In the genomic region with DNA sequence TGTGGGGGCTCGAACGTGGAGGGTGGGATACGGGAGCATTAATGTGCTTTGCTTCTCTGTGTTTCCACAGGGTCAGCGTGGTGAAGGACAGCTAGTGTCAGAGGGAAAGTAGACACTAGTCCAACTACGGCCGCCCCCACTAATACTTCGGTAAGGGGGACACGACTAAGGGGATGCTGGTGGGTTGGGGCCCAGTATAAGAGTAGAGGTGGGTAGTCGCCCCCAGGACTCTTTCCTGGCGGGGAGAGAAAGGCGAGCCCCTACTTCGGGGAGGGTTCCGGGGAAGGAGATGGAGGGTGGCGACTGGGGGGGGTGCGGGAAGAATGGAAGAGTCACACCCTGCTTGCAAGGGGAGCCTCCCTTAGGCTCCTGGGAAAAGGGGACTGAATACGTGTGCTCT, we compare ENCODE assay signal across 8 mouse cellular contexts. TPM values are rescaled to one million over a fixed set of nuclear protein-coding genes. Genes with fewer than 3 reads are reported as not detected.
DNase-seq lines count a peak whose midpoint lies in the region; ATAC-seq and TF ChIP-seq lines count a peak whose summit lies in the region.

No protein-coding gene starts in this region.

- no peaks in the 10 kb centered on the region for H3K9me3 ChIP-seq in embryonic facial prominence, embryonic 11.5 days (replicated peaks; ENCODE audit: control insufficient read depth, low read length)
- H3K9me3 ChIP-seq in liver, embryonic 11.5 days (ENCODE audit: control insufficient read depth, low read length) = no peaks in the 10 kb centered on the region

- H3K4me1 ChIP-seq in embryonic facial prominence, embryonic 11.5 days (ENCODE audit: control insufficient read depth, insufficient read depth, low read length) = no peaks in the 10 kb centered on the region
- H3K4me1 ChIP-seq in liver, embryonic 11.5 days (replicated peaks; ENCODE audit: control insufficient read depth, insufficient read depth, low read length) = no peaks in the 10 kb centered on the region
- H3K4me1 ChIP-seq in olfactory bulb, adult 2 months (ENCODE audit: control insufficient read depth, insufficient read depth, low read length) = peaks cover 13% of the 10 kb centered on the region; the same call in 1 of the 2 replicates

- DNase-seq in lung, adult 18-20 months = peak; percentile 3 to 8
- no peak for DNase-seq in lung, postnatal 25 days (ENCODE audit: low spot score)
- no peak for DNase-seq in embryonic facial prominence, embryonic 11.5 days (ENCODE audit: low spot score)
- peak; percentile 4 to 7 for DNase-seq in heart, postnatal 14 days
- DNase-seq in liver, embryonic 11.5 days (ENCODE audit: low spot score) = no peak
- DNase-seq in left cerebral cortex, adult 9 months (ENCODE audit: low spot score in 2 of 2) = no peak
- DNase-seq in urinary bladder, adult 2 months (ENCODE audit: low spot score) = no peak

- H3K4me3 ChIP-seq in embryonic facial prominence, embryonic 11.5 days (ENCODE audit: low read depth, low read length) = peak overlapping the region; percentile 53
- peak overlapping the region; percentile 65 for H3K4me3 ChIP-seq in liver, embryonic 11.5 days (ENCODE audit: low read depth, low read length)
- H3K4me3 ChIP-seq in olfactory bulb, adult 2 months (ENCODE audit: insufficient read depth, low read depth, low read length) = peak overlapping the region; percentile 54

- H3K36me3 ChIP-seq in embryonic facial prominence, embryonic 11.5 days (replicated peaks; ENCODE audit: control insufficient read depth, insufficient read depth, low read depth, low read length) = no peaks in the 10 kb centered on the region
- H3K36me3 ChIP-seq in liver, embryonic 11.5 days (ENCODE audit: control insufficient read depth, insufficient read depth, low read length) = no peaks in the 10 kb centered on the region

- intact Hi-C loops in heart, postnatal 14 days (cut with DNase I) = loop anchor here (5.0 kb wide), 1 partner anchor 55 kb away; no protein-coding TSS in a partner anchor

- no peak for ATAC-seq in embryonic facial prominence, embryonic 11.5 days (replicated peaks; ENCODE audit: insufficient number of reproducible peaks, low FRiP score, low TSS enrichment, low read depth)
- ATAC-seq in liver, embryonic 11.5 days (replicated peaks; ENCODE audit: low FRiP score) = no peak; the same call in 1 of the 2 replicates

- WGBS in embryonic facial prominence, embryonic 11.5 days = 21% methylated on average over 16 of the region's 16 CpGs
- 10% methylated on average over 16 of the region's 16 CpGs for WGBS in liver, embryonic 11.5 days
- WGBS in olfactory bulb, adult 2 months = 22% methylated on average over 16 of the region's 16 CpGs

- no peak for TF ChIP-seq CTCF in olfactory bulb, adult 2 months (IDR thresholded peaks at IDR 0.05; ENCODE audit: insufficient read depth, low read depth, low read length)

- TF ChIP-seq POLR2A in olfactory bulb, adult 2 months (IDR thresholded peaks at IDR 0.05; ENCODE audit: insufficient read depth, low read depth, low read length) = no peak

- peak overlapping the region; percentile 67 for H3K4me2 ChIP-seq in embryonic facial prominence, embryonic 11.5 days (ENCODE audit: low read depth, low read length)
- H3K4me2 ChIP-seq in liver, embryonic 11.5 days = peak overlapping the region; percentile 76

- no peak overlapping the region for H3K27ac ChIP-seq in embryonic facial prominence, embryonic 11.5 days (replicated peaks; ENCODE audit: low read depth, low read length)
- H3K27ac ChIP-seq in liver, embryonic 11.5 days (ENCODE audit: low read depth, low read length) = no peak overlapping the region
- no peak overlapping the region for H3K27ac ChIP-seq in olfactory bulb, adult 2 months (ENCODE audit: insufficient read depth, low read depth, low read length)

- H3K9ac ChIP-seq in embryonic facial prominence, embryonic 11.5 days (replicated peaks; ENCODE audit: low read length) = no peak overlapping the region
- peak overlapping the region; percentile 69 for H3K9ac ChIP-seq in liver, embryonic 11.5 days (ENCODE audit: low read depth, low read length)

- 0 out of 2 replicates have a peak, but pooled peaks cover 3% of the 10 kb centered on the region for H3K27me3 ChIP-seq in embryonic facial prominence, embryonic 11.5 days (ENCODE audit: control insufficient read depth, insufficient read depth, low read length)
- H3K27me3 ChIP-seq in liver, embryonic 11.5 days (replicated peaks; ENCODE audit: control insufficient read depth, insufficient read depth, low read length) = peaks cover 30% of the 10 kb centered on the region

RNA-seq across cellular contexts. Expression of a gene that starts 1.6 kb away (rescaled TPM):
- 3.2 and 5.0 TPM in 2 replicates for polyA plus RNA-seq in embryonic facial prominence, embryonic 11.5 days (2014; fragmentation: Nextera tagmentation; extraction: Ambion mirVana)
- 1 to 10 TPM; 8.2 to 8.8 TPM for total RNA-seq in heart, postnatal 14 days (2021)
- polyA plus RNA-seq in liver, embryonic 11.5 days (2014; fragmentation: Nextera tagmentation; extraction: Ambion mirVana) = 5.4 and 7.3 TPM in 2 replicates
- polyA plus RNA-seq in olfactory bulb, adult 2 months (2012; ENCODE audit: insufficient read depth, insufficient read length, low replicate concordance, missing spikeins) = not detected in 2 replicates
- 2.5 and 5.2 TPM in 2 replicates for polyA plus RNA-seq in urinary bladder, adult 2 months (2012; rRNA removed)

Comparison
In these comparisons a context has a peak if more than half of its experiments do, and no peak if none do; other contexts are left out.
1. DNase-seq: peak in lung, adult 18-20 months (2 of 2) and heart, postnatal 14 days (2 of 2); none in lung, postnatal 25 days (single experiment), embryonic facial prominence, embryonic 11.5 days (single experiment), liver, embryonic 11.5 days (single experiment), left cerebral cortex, adult 9 months (0 of 2) and urinary bladder, adult 2 months (single experiment).
2. Peak in every context shown above with its lines, with median percentiles within 50 percentile points of each other: H3K4me3 ChIP-seq.